Mouse (Mus musculus): ENCODE data around the gene Rhog. TPM values are rescaled to one million over a fixed set of nuclear protein-coding genes. Genes with fewer than 3 reads are reported as not detected.

The Rhog gene
- polyA plus RNA-seq, 1 experiment from 2014 or later: 29.9 TPM

GRCm38 (mm10) chr7:102248691-102249404 lies 7.0 kb downstream of the Rhog start:
- H3K4me2 ChIP-seq (replicated peaks): peak overlapping the region; percentile 72
- H3K27ac ChIP-seq: 0 out of 2 replicates have a peak overlapping the region, but pooled peaks have one; percentile 88
- ATAC-seq (ENCODE audit: low FRiP score): no peak
- H3K36me3 ChIP-seq: no peaks in the 10 kb centered on the region
- no peaks in the 10 kb centered on the region for H3K9me3 ChIP-seq (replicated peaks)
- H3K4me1 ChIP-seq: peaks cover 34% of the 10 kb centered on the region
- 30% methylated on average over 16 of the region's 16 CpGs for whole genome bisulfite sequencing
- H3K4me3 ChIP-seq: peak overlapping the region; percentile 63
- H3K9ac ChIP-seq: peak overlapping the region; percentile 83
- no peaks in the 10 kb centered on the region for H3K27me3 ChIP-seq

GRCm38 (mm10) chr7:102246956-102247797 lies 8.7 kb downstream of the Rhog start:
- no peaks in the 10 kb centered on the region for H3K9me3 ChIP-seq (replicated peaks)
- peaks cover 4% of the 10 kb centered on the region; the same call in 1 of the 2 replicates for H3K36me3 ChIP-seq
- H3K4me3 ChIP-seq: no peak overlapping the region
- no peak overlapping the region for H3K27ac ChIP-seq
- peaks cover 34% of the 10 kb centered on the region for H3K4me1 ChIP-seq
- WGBS: 61% methylated on average over 12 of the region's 12 CpGs
- ATAC-seq (ENCODE audit: low FRiP score): no peak
- no peaks in the 10 kb centered on the region for H3K27me3 ChIP-seq
- 0 out of 2 replicates have a peak overlapping the region, but pooled peaks have one; percentile 23 for H3K9ac ChIP-seq
- H3K4me2 ChIP-seq (replicated peaks): peak overlapping the region; percentile 72; the same call in 1 of the 2 replicates

- ATAC-seq (ENCODE audit: low FRiP score): no peak
- Histone ChIP-seq H3K9ac (no peak overlapping the region), H3K9me3 (replicated peaks) (no peaks in the 10 kb centered on the region), H3K36me3 (peaks cover 5% of the 10 kb centered on the region; the same call in 1 of the 2 replicates), H3K27me3 (no peaks in the 10 kb centered on the region), H3K4me3 (no peak overlapping the region), H3K4me2 (replicated peaks) (no peak overlapping the region), H3K27ac (0 out of 2 replicates have a peak overlapping the region, but pooled peaks have one; percentile 17), H3K4me1 (peaks cover 34% of the 10 kb centered on the region)
- 73% methylated on average over 6 of the region's 6 CpGs for WGBS
Observed at GRCm38 (mm10) chr7:102246265-102246664, 9.6 kb downstream of the Rhog start.

- 0 out of 2 replicates have a peak overlapping the region, but pooled peaks have one; percentile 17 for H3K27ac ChIP-seq
- no peak overlapping the region for H3K4me3 ChIP-seq
- no peak for ATAC-seq (ENCODE audit: low FRiP score)
- H3K9ac ChIP-seq: no peak overlapping the region
- H3K27me3 ChIP-seq: no peaks in the 10 kb centered on the region
- H3K4me2 ChIP-seq (replicated peaks): no peak overlapping the region
- WGBS: 0% methylated on average over 1 of the region's 1 CpGs
- H3K4me1 ChIP-seq: peaks cover 34% of the 10 kb centered on the region
- H3K36me3 ChIP-seq: peaks cover 10% of the 10 kb centered on the region; the same call in 1 of the 2 replicates
- H3K9me3 ChIP-seq (replicated peaks): no peaks in the 10 kb centered on the region
Observed at GRCm38 (mm10) chr7:102245775-102246174, 10.1 kb downstream of the Rhog start.

- 83% methylated on average over 3 of the region's 3 CpGs for whole genome bisulfite sequencing
- H3K36me3 ChIP-seq: peaks cover 16% of the 10 kb centered on the region
Observed at GRCm38 (mm10) chr7:102244782-102245535, 10.9 kb downstream of the Rhog start.

GRCm38 (mm10) chr7:102243870-102244269 lies 12.0 kb downstream of the Rhog start:
- no peak for ATAC-seq (ENCODE audit: low FRiP score)
- WGBS: 88% methylated on average over 2 of the region's 2 CpGs
- peaks cover 28% of the 10 kb centered on the region for H3K4me1 ChIP-seq

More at GRCm38 (mm10) chr7:102244782-102245535, 10.9 kb downstream of the Rhog start:
- Histone ChIP-seq H3K27me3 (no peaks in the 10 kb centered on the region), H3K27ac (no peak overlapping the region), H3K4me1 (peaks cover 34% of the 10 kb centered on the region), H3K4me3 (no peak overlapping the region), H3K9ac (no peak overlapping the region), H3K4me2 (replicated peaks) (no peak overlapping the region), H3K9me3 (replicated peaks) (no peaks in the 10 kb centered on the region)
- ATAC-seq (ENCODE audit: low FRiP score): no peak

GRCm38 (mm10) chr7:102242917-102243316 lies 12.9 kb downstream of the Rhog start:
- H3K4me2 ChIP-seq (replicated peaks): no peak overlapping the region
- H3K9me3 ChIP-seq (replicated peaks): no peaks in the 10 kb centered on the region
- H3K27ac ChIP-seq: no peak overlapping the region
- WGBS: 91% methylated on average over 3 of the region's 3 CpGs
- H3K9ac ChIP-seq: no peak overlapping the region
- peaks cover 34% of the 10 kb centered on the region for H3K36me3 ChIP-seq
- H3K27me3 ChIP-seq: no peaks in the 10 kb centered on the region
- ATAC-seq (ENCODE audit: low FRiP score): no peak
- peaks cover 19% of the 10 kb centered on the region for H3K4me1 ChIP-seq
- H3K4me3 ChIP-seq: no peak overlapping the region

More at GRCm38 (mm10) chr7:102243870-102244269, 12.0 kb downstream of the Rhog start:
- peaks cover 27% of the 10 kb centered on the region for H3K36me3 ChIP-seq
- no peaks in the 10 kb centered on the region for H3K27me3 ChIP-seq
- no peak overlapping the region for H3K4me2 ChIP-seq (replicated peaks)
- no peak overlapping the region for H3K4me3 ChIP-seq
- no peak overlapping the region for H3K9ac ChIP-seq
- no peak overlapping the region for H3K27ac ChIP-seq
- no peaks in the 10 kb centered on the region for H3K9me3 ChIP-seq (replicated peaks)

- no peak for ATAC-seq (ENCODE audit: low FRiP score)
- no peaks in the 10 kb centered on the region for H3K27me3 ChIP-seq
- WGBS: 87% methylated on average over 5 of the region's 5 CpGs
- no peak overlapping the region for H3K9ac ChIP-seq
- H3K27ac ChIP-seq: no peak overlapping the region
- no peak overlapping the region for H3K4me3 ChIP-seq
- peaks cover 13% of the 10 kb centered on the region for H3K4me1 ChIP-seq
- no peaks in the 10 kb centered on the region for H3K9me3 ChIP-seq (replicated peaks)
- peaks cover 34% of the 10 kb centered on the region for H3K36me3 ChIP-seq
- H3K4me2 ChIP-seq (replicated peaks): no peak overlapping the region
Observed at GRCm38 (mm10) chr7:102242371-102242770, 13.5 kb downstream of the Rhog start.

- Histone ChIP-seq H3K4me1 (no peaks in the 10 kb centered on the region), H3K4me2 (replicated peaks) (no peak overlapping the region), H3K27me3 (no peaks in the 10 kb centered on the region), H3K9ac (no peak overlapping the region), H3K27ac (no peak overlapping the region), H3K9me3 (replicated peaks) (no peaks in the 10 kb centered on the region), H3K4me3 (no peak overlapping the region), H3K36me3 (peaks cover 55% of the 10 kb centered on the region)
- ATAC-seq (ENCODE audit: low FRiP score): no peak
- 94% methylated on average over 16 of the region's 16 CpGs for WGBS
Observed at GRCm38 (mm10) chr7:102239591-102239990, 16.3 kb downstream of the Rhog start.

GRCm38 (mm10) chr7:102238686-102239286 lies 17.1 kb downstream of the Rhog start:
- WGBS: 84% methylated on average over 8 of the region's 8 CpGs

GRCm38 (mm10) chr7:102233059-102233458 lies 22.8 kb downstream of the Rhog start:
- Histone ChIP-seq H3K27ac (no peak overlapping the region), H3K4me2 (replicated peaks) (no peak overlapping the region), H3K9me3 (replicated peaks) (0 out of 2 replicates have a peak, but pooled peaks cover 5% of the 10 kb centered on the region), H3K9ac (no peak overlapping the region), H3K27me3 (no peaks in the 10 kb centered on the region), H3K4me1 (no peaks in the 10 kb centered on the region), H3K36me3 (peaks cover 42% of the 10 kb centered on the region), H3K4me3 (no peak overlapping the region)
- WGBS: 85% methylated on average over 4 of the region's 4 CpGs
- ATAC-seq (ENCODE audit: low FRiP score): no peak

More at GRCm38 (mm10) chr7:102238686-102239286, 17.1 kb downstream of the Rhog start:
- H3K4me3 ChIP-seq: no peak overlapping the region
- no peak for ATAC-seq (ENCODE audit: low FRiP score)
- H3K9me3 ChIP-seq (replicated peaks): no peaks in the 10 kb centered on the region
- no peak overlapping the region for H3K4me2 ChIP-seq (replicated peaks)
- H3K27me3 ChIP-seq: no peaks in the 10 kb centered on the region
- H3K9ac ChIP-seq: no peak overlapping the region
- no peak overlapping the region for H3K27ac ChIP-seq
- peaks cover 59% of the 10 kb centered on the region for H3K36me3 ChIP-seq
- H3K4me1 ChIP-seq: no peaks in the 10 kb centered on the region
